Mouse (Mus musculus): ENCODE results near the gene Brix1. TPM values are rescaled to one million over a fixed set of nuclear protein-coding genes. Genes with fewer than 3 reads are reported as not detected.

Brix1 gene
- polyA plus RNA-seq, 1 experiment from 2014 or later: 86.1 TPM

DNA sequence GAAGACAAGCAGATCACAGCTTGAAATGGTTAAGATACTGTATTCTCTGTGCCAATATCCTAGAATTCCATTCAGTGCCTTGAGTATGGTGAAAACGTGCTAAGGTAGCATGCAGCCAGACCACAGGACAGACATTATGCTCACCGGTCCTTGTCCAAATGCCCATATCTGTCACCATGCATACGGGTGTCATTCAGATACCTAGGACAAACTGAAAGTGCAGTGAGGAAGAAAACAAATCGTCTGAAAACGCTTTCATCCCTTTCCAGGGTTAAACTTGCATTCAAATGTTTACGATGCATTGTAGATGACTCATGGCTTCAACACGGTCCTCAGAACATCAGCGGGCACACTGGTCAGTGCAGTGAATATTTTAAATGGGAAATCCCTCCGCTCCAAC, 44.3 kb downstream of the Brix1 start:
- Histone ChIP-seq H3K27me3 (ENCODE audit: control insufficient read depth, insufficient read depth, low read length) (no peaks in the 10 kb centered on the region), H3K4me3 (ENCODE audit: low read depth, low read length) (no peak overlapping the region), H3K36me3 (ENCODE audit: control insufficient read depth, insufficient read depth, low read length) (peaks cover 2% of the 10 kb centered on the region; the same call in 1 of the 2 replicates), H3K9me3 (ENCODE audit: control insufficient read depth, low read length) (no peaks in the 10 kb centered on the region), H3K9ac (ENCODE audit: low read length) (no peak overlapping the region), H3K4me1 (replicated peaks; ENCODE audit: control insufficient read depth, insufficient read depth) (no peaks in the 10 kb centered on the region), H3K4me2 (replicated peaks; ENCODE audit: low read depth) (no peak overlapping the region), H3K27ac (replicated peaks) (no peak overlapping the region)
- 80% methylated on average over 9 of the region's 9 CpGs for WGBS
- no peak for ATAC-seq (ENCODE audit: low FRiP score, low TSS enrichment)
- no peak for DNase-seq (ENCODE audit: low spot score)
- TF ChIP-seq CTCF (IDR thresholded peaks at IDR 0.05; ENCODE audit: low read depth): no peak
- TF ChIP-seq EP300 (optimal IDR thresholded peaks at IDR 0.05): no peak

DNA sequence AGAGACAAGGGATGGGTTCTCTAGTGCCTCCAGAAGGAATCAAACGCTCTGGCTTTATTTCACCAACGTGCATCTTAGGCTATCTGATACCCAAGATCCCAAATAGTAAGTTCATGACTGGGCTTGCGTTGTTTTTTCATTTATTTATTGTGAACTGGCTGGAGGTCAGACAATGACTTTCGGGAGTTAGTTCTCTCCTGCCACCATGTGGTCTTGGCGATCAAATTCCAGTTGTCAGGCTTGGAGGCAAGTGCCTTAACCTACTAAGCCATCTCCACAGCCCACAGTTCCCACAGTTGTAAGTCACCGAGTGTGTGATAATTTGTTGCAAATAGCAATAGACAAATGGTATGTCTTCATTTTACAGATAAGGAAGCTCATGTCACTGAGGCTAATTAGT, 45.8 kb downstream of the Brix1 start:
- no peaks in the 10 kb centered on the region for H3K9me3 ChIP-seq (ENCODE audit: control insufficient read depth, low read length)
- H3K9ac ChIP-seq (ENCODE audit: low read length): no peak overlapping the region
- TF ChIP-seq CTCF (IDR thresholded peaks at IDR 0.05; ENCODE audit: low read depth) (peak; percentile 47), EP300 (optimal IDR thresholded peaks at IDR 0.05) (no peak)
- H3K4me3 ChIP-seq (ENCODE audit: low read depth, low read length): no peak overlapping the region
- 74% methylated on average over 6 of the region's 6 CpGs for WGBS
- DNase-seq (ENCODE audit: low spot score) (no peak), ATAC-seq (ENCODE audit: low FRiP score, low TSS enrichment) (no peak)
- H3K36me3 ChIP-seq (ENCODE audit: control insufficient read depth, insufficient read depth, low read length): no peaks in the 10 kb centered on the region; the same call in 1 of the 2 replicates
- no peaks in the 10 kb centered on the region for H3K27me3 ChIP-seq (ENCODE audit: control insufficient read depth, insufficient read depth, low read length)
- no peak overlapping the region for H3K27ac ChIP-seq (replicated peaks)
- H3K4me1 ChIP-seq (replicated peaks; ENCODE audit: control insufficient read depth, insufficient read depth): no peaks in the 10 kb centered on the region
- no peak overlapping the region for H3K4me2 ChIP-seq (replicated peaks; ENCODE audit: low read depth)

DNA sequence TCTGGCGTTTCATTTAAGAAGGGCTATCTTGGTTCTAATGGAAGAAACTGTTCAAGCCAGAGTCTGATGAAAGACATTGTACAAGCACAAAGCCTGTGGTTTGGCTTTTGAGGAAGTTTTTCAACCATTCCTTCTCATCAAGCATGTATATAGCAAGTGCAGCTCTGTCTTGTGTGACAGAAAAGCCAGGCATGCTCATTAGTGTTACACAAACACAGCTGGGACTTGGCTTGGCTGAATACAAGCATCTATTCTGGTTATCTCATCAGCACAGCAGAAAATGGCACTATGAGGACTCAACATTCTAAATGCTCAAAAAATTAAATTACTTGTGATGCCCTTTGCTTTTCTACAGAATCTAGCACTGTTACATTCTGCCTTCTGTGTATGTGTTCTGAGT, 48.9 kb downstream of the Brix1 start:
- H3K27ac ChIP-seq (replicated peaks): no peak overlapping the region
- H3K4me1 ChIP-seq (replicated peaks; ENCODE audit: control insufficient read depth, insufficient read depth): no peaks in the 10 kb centered on the region
- H3K27me3 ChIP-seq (ENCODE audit: control insufficient read depth, insufficient read depth, low read length): no peaks in the 10 kb centered on the region
- DNase-seq (ENCODE audit: low spot score): no peak
- no peak overlapping the region for H3K4me3 ChIP-seq (ENCODE audit: low read depth, low read length)
- H3K9ac ChIP-seq (ENCODE audit: low read length): no peak overlapping the region
- no peak for TF ChIP-seq EP300 (optimal IDR thresholded peaks at IDR 0.05)
- TF ChIP-seq CTCF (IDR thresholded peaks at IDR 0.05; ENCODE audit: low read depth): no peak
- no peak for ATAC-seq (ENCODE audit: low FRiP score, low TSS enrichment)
- no peaks in the 10 kb centered on the region for H3K9me3 ChIP-seq (ENCODE audit: control insufficient read depth, low read length)
- H3K4me2 ChIP-seq (replicated peaks; ENCODE audit: low read depth): no peak overlapping the region
- WGBS: 65% methylated on average over 1 of the region's 1 CpGs
- no peaks in the 10 kb centered on the region; the same call in 1 of the 2 replicates for H3K36me3 ChIP-seq (ENCODE audit: control insufficient read depth, insufficient read depth, low read length)

DNA sequence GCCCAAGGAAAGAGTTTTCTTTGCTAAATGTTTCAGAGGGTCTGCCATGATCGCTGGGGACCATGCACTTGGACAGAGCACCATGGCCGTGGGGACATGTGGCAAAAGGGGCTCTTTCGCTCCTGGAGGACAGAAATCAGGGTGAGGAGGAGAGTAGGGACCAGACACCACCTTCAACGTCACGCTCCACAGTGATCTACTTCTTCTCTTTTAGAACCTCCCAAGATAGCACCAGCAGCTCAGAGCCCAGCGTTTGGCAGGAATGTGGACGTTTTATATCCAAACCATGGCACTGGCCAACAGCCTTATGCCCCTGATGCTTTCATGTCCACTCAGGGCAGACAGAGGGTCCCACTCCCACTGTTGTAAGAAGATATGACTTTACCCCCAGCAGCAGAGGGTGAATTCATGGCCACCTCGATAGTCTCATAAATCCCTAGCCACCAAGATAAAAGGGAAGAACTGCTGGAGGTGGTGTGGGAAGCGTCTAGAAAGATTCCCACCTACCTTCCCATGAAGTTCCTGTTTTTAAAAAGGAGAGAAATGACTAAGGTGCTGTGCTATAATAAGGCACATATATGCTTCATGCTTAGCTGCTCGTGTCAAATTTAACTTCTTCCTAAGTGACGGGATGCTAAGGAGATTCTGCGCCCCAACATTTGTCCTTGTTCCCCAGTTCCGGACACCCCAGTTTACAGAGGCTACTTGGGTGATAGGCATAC, 59.0 kb downstream of the Brix1 start:
- Histone ChIP-seq H3K36me3 (ENCODE audit: control insufficient read depth, insufficient read depth, low read length) (no peaks in the 10 kb centered on the region), H3K4me1 (replicated peaks; ENCODE audit: control insufficient read depth, insufficient read depth) (no peaks in the 10 kb centered on the region), H3K9ac (ENCODE audit: low read length) (no peak overlapping the region), H3K27me3 (ENCODE audit: control insufficient read depth, insufficient read depth, low read length) (no peaks in the 10 kb centered on the region), H3K27ac (replicated peaks) (no peak overlapping the region), H3K4me2 (replicated peaks; ENCODE audit: low read depth) (no peak overlapping the region), H3K4me3 (ENCODE audit: low read depth, low read length) (no peak overlapping the region), H3K9me3 (ENCODE audit: control insufficient read depth, low read length) (no peaks in the 10 kb centered on the region)
- WGBS: 93% methylated on average over 13 of the region's 13 CpGs
- DNase-seq (ENCODE audit: low spot score) (no peak), ATAC-seq (ENCODE audit: low FRiP score, low TSS enrichment) (no peak)
- TF ChIP-seq EP300 (optimal IDR thresholded peaks at IDR 0.05) (no peak), CTCF (IDR thresholded peaks at IDR 0.05; ENCODE audit: low read depth) (no peak)

DNA sequence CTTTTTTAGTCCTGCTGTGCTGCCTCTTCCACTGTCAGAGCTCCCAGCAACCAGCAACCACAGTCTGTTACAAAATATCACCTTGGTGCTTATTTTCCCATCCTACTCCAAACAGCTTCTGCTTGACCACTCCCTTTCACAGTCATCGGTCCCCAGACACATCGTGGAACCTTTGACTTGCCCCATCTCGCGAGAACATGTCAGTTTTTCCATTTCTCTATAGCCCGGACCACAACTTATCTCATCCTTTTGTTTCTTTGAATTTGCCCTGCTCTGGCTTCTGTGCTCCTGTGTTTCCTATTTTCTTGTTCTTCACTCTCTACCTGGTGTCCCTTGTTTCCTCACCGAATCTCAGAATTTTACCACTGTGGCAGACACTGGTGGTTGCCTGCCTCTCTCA, 59.6 kb downstream of the Brix1 start:
- no peaks in the 10 kb centered on the region for H3K36me3 ChIP-seq (ENCODE audit: control insufficient read depth, insufficient read depth, low read length)
- no peak for ATAC-seq (ENCODE audit: low FRiP score, low TSS enrichment)

More for the DNA sequence above, 59.6 kb downstream of the Brix1 start:
- Histone ChIP-seq H3K9ac (ENCODE audit: low read length) (no peak overlapping the region), H3K27me3 (ENCODE audit: control insufficient read depth, insufficient read depth, low read length) (no peaks in the 10 kb centered on the region), H3K4me3 (ENCODE audit: low read depth, low read length) (no peak overlapping the region), H3K4me1 (replicated peaks; ENCODE audit: control insufficient read depth, insufficient read depth) (no peaks in the 10 kb centered on the region), H3K4me2 (replicated peaks; ENCODE audit: low read depth) (no peak overlapping the region), H3K27ac (replicated peaks) (no peak overlapping the region), H3K9me3 (ENCODE audit: control insufficient read depth, low read length) (no peaks in the 10 kb centered on the region)
- DNase-seq (ENCODE audit: low spot score): no peak
- TF ChIP-seq CTCF (IDR thresholded peaks at IDR 0.05; ENCODE audit: low read depth) (no peak), EP300 (optimal IDR thresholded peaks at IDR 0.05) (no peak)
- 88% methylated on average over 6 of the region's 6 CpGs for WGBS

Other genes with a start within 250 kb of the Brix1 start
- gene Gm21973, start 160.6 kb downstream of the Brix1 start, polyA plus RNA-seq (2015; fragmentation: Nextera tagmentation; extraction: Ambion mirVana): not detected in 2 replicates
- gene Agxt2, start 127.4 kb downstream of the Brix1 start, polyA plus RNA-seq (2015; fragmentation: Nextera tagmentation; extraction: Ambion mirVana): 0.17 TPM in 1 of 2 replicates, not detected in the other
- 11.8 and 14.0 TPM in 2 replicates for gene Dnajc21, start 15.4 kb downstream of the Brix1 start, polyA plus RNA-seq (2015; fragmentation: Nextera tagmentation; extraction: Ambion mirVana)
- gene Rad1, start 71 bp upstream of the Brix1 start, polyA plus RNA-seq (2015; fragmentation: Nextera tagmentation; extraction: Ambion mirVana): 15.1 and 16.0 TPM in 2 replicates
- gene Ttc23l, start 72.7 kb upstream of the Brix1 start, polyA plus RNA-seq (2015; fragmentation: Nextera tagmentation; extraction: Ambion mirVana): not detected in 2 replicates
- 8.0 and 8.7 TPM in 2 replicates for gene Rai14, start 228.7 kb upstream of the Brix1 start, polyA plus RNA-seq (2015; fragmentation: Nextera tagmentation; extraction: Ambion mirVana)